Mouse (Mus musculus): ENCODE data around the gene Pard3b. TPM values are rescaled to one million over a fixed set of nuclear protein-coding genes. Genes with fewer than 3 reads are reported as not detected.

Gene Pard3b
- polyA plus RNA-seq, 1 experiment = 0.42 TPM

- no peak overlapping the region for H3K4me3 ChIP-seq (ENCODE audit: low read depth, low read length)
- TF ChIP-seq POLR2A (IDR thresholded peaks at IDR 0.05; ENCODE audit: insufficient read depth, low read length) (no peak), CTCF (IDR thresholded peaks at IDR 0.05; ENCODE audit: low read depth, low read length) (no peak), EP300 (IDR thresholded peaks at IDR 0.05; ENCODE audit: insufficient read depth, low read depth, low read length) (no peak)
- H3K4me1 ChIP-seq (ENCODE audit: control insufficient read depth, insufficient read depth, low read length) = no peaks in the 10 kb centered on the region
- no peaks in the 10 kb centered on the region for H3K9me3 ChIP-seq (replicated peaks; ENCODE audit: control insufficient read depth, insufficient read depth, low read length, poor library complexity, severe bottlenecking)
- H3K27me3 ChIP-seq (ENCODE audit: control insufficient read depth, insufficient read depth, low read length, poor library complexity, severe bottlenecking) = no peaks in the 10 kb centered on the region
- no peak overlapping the region for H3K27ac ChIP-seq (ENCODE audit: insufficient read depth, low read length)
- no peak overlapping the region for H3K9ac ChIP-seq (ENCODE audit: low read depth, poor library complexity, severe bottlenecking)
- H3K36me3 ChIP-seq (ENCODE audit: control insufficient read depth, insufficient read depth, low read length, poor library complexity, severe bottlenecking) = no peaks in the 10 kb centered on the region
Measured at GRCm38 (mm10) chr1:62215842-62216241, 577.2 kb downstream of the Pard3b start.

GRCm38 (mm10) chr1:62216568-62216967 lies 577.9 kb downstream of the Pard3b start:
- Histone ChIP-seq H3K4me3 (ENCODE audit: low read depth, low read length) (no peak overlapping the region), H3K27ac (ENCODE audit: insufficient read depth, low read length) (no peak overlapping the region), H3K4me1 (ENCODE audit: control insufficient read depth, insufficient read depth, low read length) (no peaks in the 10 kb centered on the region), H3K9me3 (replicated peaks; ENCODE audit: control insufficient read depth, insufficient read depth, low read length, poor library complexity, severe bottlenecking) (no peaks in the 10 kb centered on the region), H3K36me3 (ENCODE audit: control insufficient read depth, insufficient read depth, low read length, poor library complexity, severe bottlenecking) (no peaks in the 10 kb centered on the region), H3K9ac (ENCODE audit: low read depth, poor library complexity, severe bottlenecking) (no peak overlapping the region), H3K27me3 (ENCODE audit: control insufficient read depth, insufficient read depth, low read length, poor library complexity, severe bottlenecking) (no peaks in the 10 kb centered on the region)
- TF ChIP-seq CTCF (IDR thresholded peaks at IDR 0.05; ENCODE audit: low read depth, low read length) (no peak), EP300 (IDR thresholded peaks at IDR 0.05; ENCODE audit: insufficient read depth, low read depth, low read length) (no peak), POLR2A (IDR thresholded peaks at IDR 0.05; ENCODE audit: insufficient read depth, low read length) (no peak)

GRCm38 (mm10) chr1:62229129-62229528 lies 590.5 kb downstream of the Pard3b start:
- Histone ChIP-seq H3K36me3 (ENCODE audit: control insufficient read depth, insufficient read depth, low read length, poor library complexity, severe bottlenecking) (no peaks in the 10 kb centered on the region), H3K27ac (ENCODE audit: insufficient read depth, low read length) (no peak overlapping the region), H3K4me3 (ENCODE audit: low read depth, low read length) (no peak overlapping the region), H3K9me3 (replicated peaks; ENCODE audit: control insufficient read depth, insufficient read depth, low read length, poor library complexity, severe bottlenecking) (no peaks in the 10 kb centered on the region), H3K27me3 (ENCODE audit: control insufficient read depth, insufficient read depth, low read length, poor library complexity, severe bottlenecking) (no peaks in the 10 kb centered on the region), H3K9ac (ENCODE audit: low read depth, poor library complexity, severe bottlenecking) (no peak overlapping the region), H3K4me1 (ENCODE audit: control insufficient read depth, insufficient read depth, low read length) (no peaks in the 10 kb centered on the region)
- TF ChIP-seq EP300 (IDR thresholded peaks at IDR 0.05; ENCODE audit: insufficient read depth, low read depth, low read length) = no peak
- no peak for TF ChIP-seq POLR2A (IDR thresholded peaks at IDR 0.05; ENCODE audit: insufficient read depth, low read length)
- TF ChIP-seq CTCF (IDR thresholded peaks at IDR 0.05; ENCODE audit: low read depth, low read length) = no peak

GRCm38 (mm10) chr1:62234039-62234438 lies 595.4 kb downstream of the Pard3b start:
- Histone ChIP-seq H3K4me1 (ENCODE audit: control insufficient read depth, insufficient read depth, low read length) (no peaks in the 10 kb centered on the region), H3K27me3 (ENCODE audit: control insufficient read depth, insufficient read depth, low read length, poor library complexity, severe bottlenecking) (no peaks in the 10 kb centered on the region), H3K9ac (ENCODE audit: low read depth, poor library complexity, severe bottlenecking) (no peak overlapping the region), H3K36me3 (ENCODE audit: control insufficient read depth, insufficient read depth, low read length, poor library complexity, severe bottlenecking) (no peaks in the 10 kb centered on the region), H3K27ac (ENCODE audit: insufficient read depth, low read length) (no peak overlapping the region), H3K4me3 (ENCODE audit: low read depth, low read length) (no peak overlapping the region), H3K9me3 (replicated peaks; ENCODE audit: control insufficient read depth, insufficient read depth, low read length, poor library complexity, severe bottlenecking) (no peaks in the 10 kb centered on the region)
- no peak for TF ChIP-seq CTCF (IDR thresholded peaks at IDR 0.05; ENCODE audit: low read depth, low read length)
- TF ChIP-seq EP300 (IDR thresholded peaks at IDR 0.05; ENCODE audit: insufficient read depth, low read depth, low read length) = no peak
- no peak for TF ChIP-seq POLR2A (IDR thresholded peaks at IDR 0.05; ENCODE audit: insufficient read depth, low read length)

- H3K4me1 ChIP-seq (ENCODE audit: control insufficient read depth, insufficient read depth, low read length) = no peaks in the 10 kb centered on the region
Measured at GRCm38 (mm10) chr1:62235121-62235520, 596.5 kb downstream of the Pard3b start.

GRCm38 (mm10) chr1:62244191-62244984 lies 605.8 kb downstream of the Pard3b start:
- H3K9ac ChIP-seq (ENCODE audit: low read depth, poor library complexity, severe bottlenecking) = no peak overlapping the region
- H3K9me3 ChIP-seq (replicated peaks; ENCODE audit: control insufficient read depth, insufficient read depth, low read length, poor library complexity, severe bottlenecking) = no peaks in the 10 kb centered on the region
- H3K4me3 ChIP-seq (ENCODE audit: low read depth, low read length) = no peak overlapping the region
- H3K27ac ChIP-seq (ENCODE audit: insufficient read depth, low read length) = no peak overlapping the region
- H3K27me3 ChIP-seq (ENCODE audit: control insufficient read depth, insufficient read depth, low read length, poor library complexity, severe bottlenecking) = no peaks in the 10 kb centered on the region
- TF ChIP-seq CTCF (IDR thresholded peaks at IDR 0.05; ENCODE audit: low read depth, low read length) = no peak
- no peak for TF ChIP-seq POLR2A (IDR thresholded peaks at IDR 0.05; ENCODE audit: insufficient read depth, low read length)
- no peak for TF ChIP-seq EP300 (IDR thresholded peaks at IDR 0.05; ENCODE audit: insufficient read depth, low read depth, low read length)
- H3K4me1 ChIP-seq (ENCODE audit: control insufficient read depth, insufficient read depth, low read length) = no peaks in the 10 kb centered on the region
- H3K36me3 ChIP-seq (ENCODE audit: control insufficient read depth, insufficient read depth, low read length, poor library complexity, severe bottlenecking) = no peaks in the 10 kb centered on the region

More at GRCm38 (mm10) chr1:62235121-62235520, 596.5 kb downstream of the Pard3b start:
- no peak overlapping the region for H3K9ac ChIP-seq (ENCODE audit: low read depth, poor library complexity, severe bottlenecking)
- no peaks in the 10 kb centered on the region for H3K27me3 ChIP-seq (ENCODE audit: control insufficient read depth, insufficient read depth, low read length, poor library complexity, severe bottlenecking)
- H3K36me3 ChIP-seq (ENCODE audit: control insufficient read depth, insufficient read depth, low read length, poor library complexity, severe bottlenecking) = no peaks in the 10 kb centered on the region
- no peak overlapping the region for H3K4me3 ChIP-seq (ENCODE audit: low read depth, low read length)
- no peak overlapping the region for H3K27ac ChIP-seq (ENCODE audit: insufficient read depth, low read length)
- TF ChIP-seq EP300 (IDR thresholded peaks at IDR 0.05; ENCODE audit: insufficient read depth, low read depth, low read length) (no peak), CTCF (IDR thresholded peaks at IDR 0.05; ENCODE audit: low read depth, low read length) (no peak), POLR2A (IDR thresholded peaks at IDR 0.05; ENCODE audit: insufficient read depth, low read length) (no peak)
- no peaks in the 10 kb centered on the region for H3K9me3 ChIP-seq (replicated peaks; ENCODE audit: control insufficient read depth, insufficient read depth, low read length, poor library complexity, severe bottlenecking)

All from ES-Bruce4 (cell line).